Mouse (Mus musculus) myocyte (in vitro differentiated cells): ENCODE data around the gene Rac2. TPM values are rescaled to one million over a fixed set of nuclear protein-coding genes. Genes with fewer than 3 reads are reported as not detected.

Source experiments
- H3K27me3 ChIP-seq: one replicate; pipeline ENCODE4 v1.6.1; 2011; ENCODE audit not compliant: control insufficient read depth, insufficient read depth, insufficient read length
- H3K36me3 ChIP-seq: one replicate; pipeline ENCODE4 v1.6.1; 2011; ENCODE audit not compliant: control insufficient read depth, insufficient read depth
- H3K4me2 ChIP-seq: one replicate; pipeline ENCODE4 v1.6.1; 2011; ENCODE audit warnings: low read depth, control low read depth
- H3K4me3 ChIP-seq: one replicate; pipeline ENCODE4 v1.5.1; 2011; ENCODE audit warnings: mild to moderate bottlenecking, control low read depth, moderate library complexity
- H3K79me2 ChIP-seq: one replicate; pipeline ENCODE4 v1.6.1; 2011; ENCODE audit not compliant: control insufficient read depth, insufficient read depth
- H3ac ChIP-seq: one replicate; pipeline ENCODE4 v1.6.1; 2011; ENCODE audit not compliant: control insufficient read depth, insufficient read length
- CEBPB ChIP-seq: IDR thresholded peaks from 2 replicates; pipeline ENCODE4 v1.6.1; 2011; ENCODE audit warnings: mild to moderate bottlenecking, moderate library complexity; ENCODE audit not compliant: poor library complexity, insufficient read depth, severe bottlenecking
- E2F4 ChIP-seq: IDR thresholded peaks from one replicate; pipeline ENCODE4 v1.6.1; 2011; ENCODE audit warnings: mild to moderate bottlenecking, control low read depth, moderate library complexity; ENCODE audit not compliant: insufficient read depth
- MAX ChIP-seq: IDR thresholded peaks from one replicate; pipeline ENCODE4 v1.6.1; 2011; ENCODE audit warnings: low read depth, mild to moderate bottlenecking, control low read depth
- MYOD1 ChIP-seq, 3 experiments: IDR thresholded peaks; one replicate each; pipeline ENCODE4 v1.6.1; 2011; ENCODE audit warnings: control low read depth in 2 of 3, low read depth in 2 of 3, mild to moderate bottlenecking in 2 of 3, moderate library complexity in 1 of 3; ENCODE audit not compliant: insufficient read length in 2 of 3, control insufficient read depth in 1 of 3
- MYOG ChIP-seq, 3 experiments: IDR thresholded peaks; one replicate each; pipeline ENCODE4 v1.6.1; 2011; ENCODE audit warnings: control low read depth in 2 of 3, low read depth in 2 of 3, mild to moderate bottlenecking in 2 of 3; ENCODE audit not compliant: insufficient read length in 2 of 3, control insufficient read depth in 1 of 3, insufficient read depth in 1 of 3
- POLR2A ChIP-seq: IDR thresholded peaks from one replicate; pipeline ENCODE4 v1.6.1; 2011; ENCODE audit warnings: low read depth, mild to moderate bottlenecking, control low read depth, moderate library complexity; ENCODE audit not compliant: insufficient read length
- POLR2AphosphoS2 ChIP-seq: IDR thresholded peaks from one replicate; pipeline ENCODE4 v1.6.1; 2011; ENCODE audit warnings: low read depth, control low read depth; ENCODE audit not compliant: insufficient read length
- REST ChIP-seq: IDR thresholded peaks from one replicate; pipeline ENCODE4 v1.6.1; 2011; ENCODE audit warnings: mild to moderate bottlenecking, control low read depth, moderate library complexity; ENCODE audit not compliant: insufficient read depth, insufficient read length
- SRF ChIP-seq: IDR thresholded peaks from one replicate; pipeline ENCODE4 v1.6.1; 2011; ENCODE audit warnings: low read depth; ENCODE audit not compliant: control insufficient read depth, insufficient read length
- TCF12 ChIP-seq: IDR thresholded peaks from one replicate; pipeline ENCODE4 v1.6.1; 2011; ENCODE audit warnings: mild to moderate bottlenecking, control low read depth; ENCODE audit not compliant: poor library complexity, insufficient read depth, severe bottlenecking
- TCF3 ChIP-seq: IDR thresholded peaks from one replicate; pipeline ENCODE4 v1.6.1; 2011; ENCODE audit warnings: low read depth, control low read depth; ENCODE audit not compliant: insufficient read length
- USF1 ChIP-seq: IDR thresholded peaks from one replicate; pipeline ENCODE4 v1.6.1; 2011; ENCODE audit warnings: low read depth, mild to moderate bottlenecking, control low read depth, moderate library complexity
- polyA plus RNA-seq: library from polyadenylated mRNA; unstranded; fragments of >200 nt; fragmentation: generic; extraction: Trizol; gene quantifications from one replicate; pipeline ENCODE4 v1.2.1, GENCODE M21; 2012; ENCODE audit warnings: missing spikeins

Rac2 gene
- polyA plus RNA-seq, 1 experiment, result not detected

- no peak overlapping the region for H3K4me3 ChIP-seq
- no peak overlapping the region for H3ac ChIP-seq
- peaks cover 17% of the 10 kb centered on the region for H3K27me3 ChIP-seq
- no peaks in the 10 kb centered on the region for H3K36me3 ChIP-seq
- no peak for TF ChIP-seq MAX
- TF ChIP-seq TCF3, result no peak
- no peak for TF ChIP-seq MYOG (IDR thresholded peaks at IDR 0.05; ENCODE audit: control insufficient read depth in 1 of 3, insufficient read depth in 1 of 3, insufficient read length in 2 of 3, low read depth in 2 of 3)
- TF ChIP-seq POLR2A, result no peak
- no peak for TF ChIP-seq SRF
- no peak for TF ChIP-seq E2F4
- H3K79me2 ChIP-seq, result no peaks in the 10 kb centered on the region
- no peak overlapping the region for H3K4me2 ChIP-seq
These were observed 23.9 kb downstream of the Rac2 start for GRCm38 (mm10) chr15:78548711-78549110.

- no peak overlapping the region for H3K4me2 ChIP-seq
- no peak for TF ChIP-seq SRF
- TF ChIP-seq E2F4, result no peak
- peak in 1 of 3 experiments; percentile 70 for TF ChIP-seq MYOG (IDR thresholded peaks at IDR 0.05; ENCODE audit: control insufficient read depth in 1 of 3, insufficient read depth in 1 of 3, insufficient read length in 2 of 3, low read depth in 2 of 3)
- peak in 2 of 3 experiments; percentile 60 to 92 for TF ChIP-seq MYOD1 (IDR thresholded peaks at IDR 0.05; ENCODE audit: control insufficient read depth in 1 of 3, insufficient read length in 2 of 3, low read depth in 2 of 3)
- H3ac ChIP-seq, result no peak overlapping the region
- H3K36me3 ChIP-seq, result no peaks in the 10 kb centered on the region
- no peaks in the 10 kb centered on the region for H3K79me2 ChIP-seq
- peaks cover 22% of the 10 kb centered on the region for H3K27me3 ChIP-seq
- no peak overlapping the region for H3K4me3 ChIP-seq
These were observed 24.3 kb downstream of the Rac2 start for GRCm38 (mm10) chr15:78548336-78548665.

- H3ac ChIP-seq, result no peak overlapping the region
- H3K36me3 ChIP-seq, result no peaks in the 10 kb centered on the region
- TF ChIP-seq USF1 (no peak), CEBPB (no peak), REST (no peak), SRF (no peak), MAX (no peak), TCF12 (no peak), MYOD1 (IDR thresholded peaks at IDR 0.05; ENCODE audit: control insufficient read depth in 1 of 3, insufficient read length in 2 of 3, low read depth in 2 of 3) (no peak), E2F4 (no peak), POLR2A (no peak), TCF3 (no peak), MYOG (IDR thresholded peaks at IDR 0.05; ENCODE audit: control insufficient read depth in 1 of 3, insufficient read depth in 1 of 3, insufficient read length in 2 of 3, low read depth in 2 of 3) (no peak), POLR2AphosphoS2 (no peak)
- H3K4me3 ChIP-seq, result no peak overlapping the region
- H3K4me2 ChIP-seq, result no peak overlapping the region
- no peaks in the 10 kb centered on the region for H3K79me2 ChIP-seq
- H3K27me3 ChIP-seq, result peaks cover 28% of the 10 kb centered on the region
These were observed 24.9 kb downstream of the Rac2 start for GRCm38 (mm10) chr15:78547415-78548335.

- H3ac ChIP-seq, result no peak overlapping the region
- TF ChIP-seq POLR2AphosphoS2 (no peak), REST (no peak), MYOG (IDR thresholded peaks at IDR 0.05; ENCODE audit: control insufficient read depth in 1 of 3, insufficient read depth in 1 of 3, insufficient read length in 2 of 3, low read depth in 2 of 3) (no peak), TCF3 (no peak), MAX (no peak), USF1 (no peak), SRF (no peak), E2F4 (no peak), POLR2A (no peak), TCF12 (no peak), CEBPB (no peak), MYOD1 (IDR thresholded peaks at IDR 0.05; ENCODE audit: control insufficient read depth in 1 of 3, insufficient read length in 2 of 3, low read depth in 2 of 3) (no peak)
- H3K79me2 ChIP-seq, result no peaks in the 10 kb centered on the region
- no peak overlapping the region for H3K4me2 ChIP-seq
- peaks cover 37% of the 10 kb centered on the region for H3K27me3 ChIP-seq
- H3K36me3 ChIP-seq, result no peaks in the 10 kb centered on the region
- no peak overlapping the region for H3K4me3 ChIP-seq
These were observed 26.5 kb downstream of the Rac2 start for GRCm38 (mm10) chr15:78546060-78546459.

GRCm38 (mm10) chr15:78544561-78545001 is 28.0 kb downstream of the Rac2 start, which contains the start of gene Sstr3:
Gene Sstr3 (minus strand): TSS chr15:78544685.
- Histone ChIP-seq H3ac (no peak within 1 kb of the TSS), H3K36me3 (no peaks in the 10 kb centered on the region), H3K27me3 (peaks cover 47% of the 10 kb centered on the region), H3K4me3 (no peak within 1 kb of the TSS), H3K4me2 (no peak within 1 kb of the TSS), H3K79me2 (no peaks in the 10 kb centered on the region)
- TF ChIP-seq USF1, result no peak
- no peak for TF ChIP-seq CEBPB
- no peak for TF ChIP-seq POLR2A
- TF ChIP-seq MYOG (IDR thresholded peaks at IDR 0.05; ENCODE audit: control insufficient read depth in 1 of 3, insufficient read depth in 1 of 3, insufficient read length in 2 of 3, low read depth in 2 of 3), result no peak
- TF ChIP-seq REST, result no peak
